Mouse (Mus musculus) ovary, adult 10 weeks (tissue): ENCODE results near the gene Asic3. TPM values are rescaled to one million over a fixed set of nuclear protein-coding genes. Genes with fewer than 3 reads are reported as not detected.

ENCODE experiments used
- polyA plus RNA-seq: library from polyadenylated mRNA; stranded (reverse); fragments of 350-450 nt; fragmentation: Illumina TruSeq; extraction: RNeasy Lipid Tissue Mini Kit (QIAGEN cat#74804); gene quantifications from one replicate; pipeline ENCODE4 v1.2.3, GENCODE M21; 2014

The Asic3 gene
- polyA plus RNA-seq = not detected

DNA sequence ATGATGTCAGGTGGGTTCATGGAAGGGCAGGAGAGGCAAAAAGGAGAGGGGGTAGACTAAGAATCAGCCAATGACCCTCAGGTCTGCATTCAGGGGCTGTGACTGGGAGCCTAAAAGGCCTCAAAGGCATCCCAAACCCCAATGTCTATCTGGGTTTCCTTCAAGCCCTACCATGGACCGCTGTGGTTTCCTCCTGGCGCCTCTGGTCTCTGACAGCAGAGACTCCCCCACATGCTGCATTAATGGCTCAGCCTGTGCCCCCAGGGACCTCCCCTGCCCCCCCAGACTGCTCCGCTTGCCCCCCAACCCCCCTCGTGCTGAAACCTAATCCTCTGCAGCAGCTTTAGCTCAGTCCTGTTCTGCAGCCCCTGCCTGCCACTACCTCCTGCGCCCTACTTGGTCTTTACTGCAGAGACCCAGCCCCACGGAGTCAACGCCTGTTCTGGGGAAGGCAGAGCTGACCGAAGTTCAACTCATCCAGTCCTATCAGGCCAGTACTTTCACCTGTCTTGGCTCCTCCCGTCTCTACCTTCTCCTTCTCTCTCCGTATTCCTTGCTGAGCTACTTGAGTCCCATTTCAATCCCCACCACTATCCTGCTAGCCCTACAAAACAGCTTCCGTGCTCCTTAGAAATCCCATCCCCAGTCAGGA, at the start of gene Asic3:
Asic3 (plus strand) TSS at position 351 of the 652 bp plus-strand sequence.

DNA sequence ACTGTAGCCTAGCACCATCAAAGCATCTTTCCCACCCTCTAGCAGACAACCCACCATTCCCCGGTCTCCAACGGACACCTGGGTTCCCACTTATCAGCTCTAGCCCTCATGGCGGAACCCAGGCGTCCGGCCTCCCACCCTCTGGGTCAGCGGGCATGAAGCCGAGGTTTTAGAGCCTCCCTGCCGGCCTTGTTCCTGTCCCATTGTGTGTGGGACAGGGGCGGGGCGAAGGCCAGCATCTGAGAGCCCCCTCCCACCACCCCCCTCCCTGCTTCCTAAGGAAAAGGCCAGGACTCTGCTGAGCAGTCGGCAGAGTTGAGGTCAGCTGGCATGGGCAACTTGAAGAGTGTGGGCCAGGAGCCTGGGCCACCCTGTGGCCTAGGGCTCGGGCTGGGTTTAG, 48.7 kb upstream of the Asic3 start, which contains the start of gene Nos3:
Nos3 (plus strand) TSS at position 303 of the 400 bp plus-strand sequence.

GRCm38 (mm10) chr5:24391864-24392263, 21.3 kb upstream of the Asic3 start, which contains the start of gene Atg9b:
Gene Atg9b (minus strand): TSS chr5:24392143.

DNA sequence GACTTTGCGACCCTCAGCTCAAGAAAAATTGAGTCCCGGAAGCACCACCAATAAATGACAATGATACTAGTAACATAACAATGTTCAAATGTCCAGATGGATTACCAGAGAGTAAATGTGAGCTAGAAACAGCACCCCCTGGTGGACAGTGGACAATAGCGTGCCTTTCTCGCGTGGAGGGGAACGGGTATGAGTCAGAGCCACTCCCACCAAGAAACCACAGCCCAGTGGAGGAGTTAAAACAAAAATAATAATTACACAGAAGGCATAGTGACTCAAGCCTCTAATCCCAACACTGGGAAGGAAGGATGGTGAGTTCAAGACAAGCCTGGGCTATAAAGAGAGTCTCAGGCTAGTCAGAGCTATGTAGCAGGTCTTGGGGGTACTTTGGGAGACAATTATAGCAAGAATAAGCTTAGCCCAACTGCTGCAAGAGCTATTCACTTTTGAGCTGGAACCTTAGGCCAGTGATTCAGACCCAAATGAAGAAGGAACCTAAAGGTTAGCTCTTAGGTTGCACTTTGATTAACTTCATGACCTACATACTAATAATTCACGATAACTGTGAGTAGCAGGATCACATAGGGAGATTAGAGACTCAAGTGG, 19.7 kb upstream of the Asic3 start, which contains the start of gene Abcb8:
Abcb8 (plus strand) TSS at position 272 of the 606 bp plus-strand sequence.

GRCm38 (mm10) chr5:24423129-24424003, 10.2 kb downstream of the Asic3 start, which contains the start of the genes Cdk5 and Slc4a2:
Gene Cdk5 (minus strand): TSS chr5:24423530.
Gene Slc4a2 (plus strand): TSS chr5:24423837.

GRCm38 (mm10) chr5:24444746-24445427, 31.7 kb downstream of the Asic3 start, which contains the start of gene Fastk:
Gene Fastk (minus strand): TSS chr5:24445287.

GRCm38 (mm10) chr5:24447624-24448298, 34.6 kb downstream of the Asic3 start, which contains the start of gene Tmub1:
Gene Tmub1 (minus strand): TSS chr5:24447854.

GRCm38 (mm10) chr5:24452030-24452690, 39.0 kb downstream of the Asic3 start, which contains the start of gene Agap3:
Gene Agap3 (plus strand): TSS chr5:24452177.

Other genes with a start within 250 kb of the Asic3 start
- 6.2 TPM for gene Nupl2, start 248.4 kb upstream of the Asic3 start, polyA plus RNA-seq
- gene Kcnh2, start 61.8 kb upstream of the Asic3 start, polyA plus RNA-seq = 0.43 TPM
- gene Nos3, start 48.6 kb upstream of the Asic3 start, polyA plus RNA-seq = 0.31 TPM
- not detected for gene Atg9b, start 21.2 kb upstream of the Asic3 start, polyA plus RNA-seq
- gene Abcb8, start 19.7 kb upstream of the Asic3 start, polyA plus RNA-seq = 2.1 TPM
- 8.9 TPM for gene Cdk5, start 10.1 kb downstream of the Asic3 start, polyA plus RNA-seq
- 5.9 TPM for gene Slc4a2, start 10.4 kb downstream of the Asic3 start, polyA plus RNA-seq
- gene Fastk, start 31.9 kb downstream of the Asic3 start, polyA plus RNA-seq = 1.3 TPM
- gene Tmub1, start 34.5 kb downstream of the Asic3 start, polyA plus RNA-seq = 0.66 TPM
- 2.7 TPM for gene Agap3, start 38.8 kb downstream of the Asic3 start, polyA plus RNA-seq
- gene Gbx1, start 113.8 kb downstream of the Asic3 start, polyA plus RNA-seq = not detected
- gene Asb10, start 127.6 kb downstream of the Asic3 start, polyA plus RNA-seq = not detected
- not detected for gene 4931409K22Rik, start 143.4 kb downstream of the Asic3 start, polyA plus RNA-seq
- gene Abcf2, start 164.1 kb downstream of the Asic3 start, polyA plus RNA-seq = 14.2 TPM
- gene Chpf2, start 173.3 kb downstream of the Asic3 start, polyA plus RNA-seq = 1.1 TPM
- 2.3 TPM for gene Smarcd3, start 211.0 kb downstream of the Asic3 start, polyA plus RNA-seq